ENCODE assay signal across 7 mouse cellular contexts in the genomic region with DNA sequence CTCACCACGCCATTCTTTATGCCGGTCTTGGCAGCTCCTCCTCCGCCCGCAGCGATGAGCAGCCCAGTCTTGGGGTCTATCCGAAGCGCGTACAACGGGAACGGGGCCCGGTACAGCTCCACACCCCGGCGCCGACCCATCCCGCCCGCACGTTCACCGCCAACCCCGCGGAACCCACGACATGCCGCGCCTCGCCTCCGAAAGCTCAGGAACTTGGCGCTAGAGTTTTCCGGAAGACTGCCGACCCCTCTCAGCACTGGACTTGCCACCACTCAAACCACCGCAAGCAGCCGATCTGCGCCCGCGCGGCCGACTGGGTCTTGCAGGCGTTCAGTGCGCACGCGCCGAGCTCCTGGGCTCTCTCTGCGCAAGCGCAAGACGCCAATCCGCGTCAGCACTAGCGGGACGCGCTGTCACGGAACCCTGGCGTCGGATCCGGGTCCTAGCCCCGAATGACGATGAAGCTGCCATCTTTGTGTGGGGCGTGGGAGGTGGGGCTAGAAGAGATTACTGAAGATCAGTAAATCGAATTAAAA. TPM values are rescaled to one million over a fixed set of nuclear protein-coding genes. Genes with fewer than 3 reads are reported as not detected.
DNase-seq lines count a peak whose midpoint lies in the region; ATAC-seq lines count a peak whose summit lies in the region.

A gene (minus strand): TSS at position 396 of the 536 bp plus-strand sequence.

- peak within 1 kb of the TSS; percentile 64 for H3K4me2 ChIP-seq in embryonic facial prominence, embryonic 11.5 days (ENCODE audit: low read depth, low read length)
- H3K4me2 ChIP-seq in limb, embryonic 11.5 days (ENCODE audit: low read depth, severe bottlenecking), result peak within 1 kb of the TSS; percentile 90
- H3K4me2 ChIP-seq in midbrain, embryonic 14.5 days (ENCODE audit: low read length), result peak within 1 kb of the TSS; percentile 90

- H3K4me1 ChIP-seq in embryonic facial prominence, embryonic 11.5 days (ENCODE audit: control insufficient read depth, insufficient read depth, low read length), result peaks cover 8% of the 10 kb centered on the region
- peaks cover 13% of the 10 kb centered on the region for H3K4me1 ChIP-seq in limb, embryonic 11.5 days (ENCODE audit: control insufficient read depth, insufficient read depth, low read length)
- peaks cover 21% of the 10 kb centered on the region for H3K4me1 ChIP-seq in midbrain, embryonic 14.5 days (ENCODE audit: control insufficient read depth, insufficient read depth, low read length)

- peak; percentile 95 for ATAC-seq in embryonic facial prominence, embryonic 11.5 days (replicated peaks; ENCODE audit: insufficient number of reproducible peaks, low FRiP score, low TSS enrichment, low read depth)
- peak; percentile 93 for ATAC-seq in limb, embryonic 11.5 days (ENCODE audit: insufficient number of reproducible peaks, low FRiP score, low TSS enrichment, low read depth)
- peak; percentile 96 for ATAC-seq in midbrain, embryonic 14.5 days (ENCODE audit: low FRiP score, low TSS enrichment)

- H3K27me3 ChIP-seq in embryonic facial prominence, embryonic 11.5 days (ENCODE audit: control insufficient read depth, insufficient read depth, low read length), result no peaks in the 10 kb centered on the region
- no peaks in the 10 kb centered on the region for H3K27me3 ChIP-seq in limb, embryonic 11.5 days (ENCODE audit: control insufficient read depth, insufficient read depth, low read length)
- H3K27me3 ChIP-seq in midbrain, embryonic 14.5 days (ENCODE audit: control insufficient read depth, insufficient read depth, low read length), result no peaks in the 10 kb centered on the region

- H3K27ac ChIP-seq in embryonic facial prominence, embryonic 11.5 days (replicated peaks; ENCODE audit: low read depth, low read length), result peak within 1 kb of the TSS; percentile 67
- peak within 1 kb of the TSS; percentile 73 for H3K27ac ChIP-seq in limb, embryonic 11.5 days (replicated peaks; ENCODE audit: low read depth, low read length)
- H3K27ac ChIP-seq in midbrain, embryonic 14.5 days (replicated peaks; ENCODE audit: low read depth, low read length), result peak within 1 kb of the TSS; percentile 82

- peak within 1 kb of the TSS; percentile 81 for H3K4me3 ChIP-seq in embryonic facial prominence, embryonic 11.5 days (ENCODE audit: low read depth, low read length)
- H3K4me3 ChIP-seq in limb, embryonic 11.5 days (ENCODE audit: low read depth, low read length), result peak within 1 kb of the TSS; percentile 88
- H3K4me3 ChIP-seq in midbrain, embryonic 14.5 days (replicated peaks; ENCODE audit: low read depth, low read length), result peak within 1 kb of the TSS; percentile 87

- H3K9ac ChIP-seq in embryonic facial prominence, embryonic 11.5 days (replicated peaks; ENCODE audit: low read length), result peak within 1 kb of the TSS; percentile 92
- H3K9ac ChIP-seq in limb, embryonic 11.5 days (ENCODE audit: low read length), result peak within 1 kb of the TSS; percentile 86
- H3K9ac ChIP-seq in midbrain, embryonic 14.5 days (replicated peaks; ENCODE audit: low read length), result peak within 1 kb of the TSS; percentile 84

- no peaks in the 10 kb centered on the region; the same call in 1 of the 2 replicates for H3K36me3 ChIP-seq in embryonic facial prominence, embryonic 11.5 days (replicated peaks; ENCODE audit: control insufficient read depth, insufficient read depth, low read depth, low read length)
- H3K36me3 ChIP-seq in limb, embryonic 11.5 days (ENCODE audit: control insufficient read depth, insufficient read depth, low read length), result peaks cover 16% of the 10 kb centered on the region
- peaks cover 27% of the 10 kb centered on the region for H3K36me3 ChIP-seq in midbrain, embryonic 14.5 days (ENCODE audit: control insufficient read depth, insufficient read depth, low read length)

- no peaks in the 10 kb centered on the region for H3K9me3 ChIP-seq in embryonic facial prominence, embryonic 11.5 days (replicated peaks; ENCODE audit: control insufficient read depth, low read length)
- H3K9me3 ChIP-seq in limb, embryonic 11.5 days (ENCODE audit: control insufficient read depth, low read length), result no peaks in the 10 kb centered on the region
- H3K9me3 ChIP-seq in midbrain, embryonic 14.5 days (ENCODE audit: control insufficient read depth, low read length), result no peaks in the 10 kb centered on the region

- WGBS in embryonic facial prominence, embryonic 11.5 days, result 0% methylated on average over 56 of the region's 56 CpGs
- WGBS in limb, embryonic 11.5 days, result under 1% methylated on average over 56 of the region's 56 CpGs
- WGBS in midbrain, embryonic 14.5 days, result under 1% methylated on average over 56 of the region's 56 CpGs

- peak; percentile 99 for DNase-seq in adrenal gland, postnatal 14 days
- DNase-seq in embryonic facial prominence, embryonic 11.5 days (ENCODE audit: low spot score), result peak; percentile 99
- peak; percentile 100 for DNase-seq in heart, adult 11 months
- DNase-seq in kidney, adult 18-20 months, result peak; percentile 98
- peak; percentile 99 for DNase-seq in limb, embryonic 11.5 days (ENCODE audit: low spot score)
- DNase-seq in midbrain, embryonic 14.5 days, result peak; percentile 100
- peak; percentile 97 to 98 for DNase-seq in spleen, adult 18-20 months

RNA-seq across cellular contexts. Expression of the gene that starts here (rescaled TPM):
- total RNA-seq in adrenal gland, postnatal 14 days (2021), result 117 and 128 TPM in 2 replicates
- polyA plus RNA-seq in embryonic facial prominence, embryonic 11.5 days (2014; fragmentation: Nextera tagmentation; extraction: Ambion mirVana), result 88.2 and 95.1 TPM in 2 replicates
- 96.5 and 101 TPM in 2 replicates for polyA plus RNA-seq in limb, embryonic 11.5 days (2014; fragmentation: Nextera tagmentation; extraction: Ambion mirVana)
- 82.6 and 94.7 TPM in 2 replicates for polyA plus RNA-seq in midbrain, embryonic 14.5 days (2014; fragmentation: Nextera tagmentation; extraction: Ambion mirVana)

Comparison
In these comparisons a context has a peak if more than half of its experiments do, and no peak if none do; other contexts are left out.
1. Peak in every context shown above with its lines: DNase-seq, ATAC-seq, H3K4me3 ChIP-seq and H3K27ac ChIP-seq.